In the genomic region with DNA sequence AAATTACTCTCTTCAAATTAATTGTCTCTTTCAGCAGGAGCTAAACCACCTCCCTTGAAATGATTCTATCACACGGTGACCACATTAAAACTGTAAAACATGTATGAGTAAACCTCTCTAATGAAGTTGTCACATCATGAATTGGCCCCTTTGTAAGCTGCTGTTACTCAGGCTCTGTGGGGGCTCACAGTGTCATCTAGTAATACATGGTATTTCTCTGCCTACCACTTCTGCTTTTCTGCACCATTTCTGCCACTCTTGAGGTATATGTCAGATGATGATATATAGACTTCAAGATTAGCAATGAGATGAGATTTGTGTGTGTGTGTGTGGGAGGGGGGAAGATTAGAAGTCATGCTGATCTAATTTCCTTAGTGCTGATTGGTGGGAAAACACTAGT, we compare ENCODE assay signal across 15 mouse cellular contexts.
"Had no signal": no experiment of that assay in that cellular context is flagged by ENCODE, and none has a peak within 500 bp of the region (broad histone marks: within the 10 kb centered on the region; RNA-seq: fewer than 3 reads in every experiment).

No protein-coding gene starts in this region.

- H3K36me3 ChIP-seq: midbrain, embryonic 13.5 days; midbrain, embryonic 15.5 days; neural tube, embryonic 12.5 days; stomach, embryonic 15.5 days had no signal

- H3K4me1 ChIP-seq: megakaryocyte, embryonic 14.5 days; midbrain, embryonic 13.5 days; midbrain, embryonic 15.5 days; neural tube, embryonic 12.5 days; stomach, embryonic 15.5 days had no signal

- DNase-seq: lung, adult 18-20 months; lung, embryonic 14.5 days; lung, postnatal 10 days; lung, postnatal 4 days; right cerebral cortex, postnatal 14 days; thymus, adult 2 months; thymus, postnatal 25 days; thymus, postnatal 4 days had no signal

- H3K9me3 ChIP-seq: megakaryocyte, embryonic 14.5 days; midbrain, embryonic 13.5 days; midbrain, embryonic 15.5 days; neural tube, embryonic 12.5 days; stomach, embryonic 15.5 days had no signal

- H3K9ac ChIP-seq: lung, embryonic 14.5 days; midbrain, embryonic 13.5 days; midbrain, embryonic 15.5 days; neural tube, embryonic 12.5 days; stomach, embryonic 15.5 days had no signal

- ATAC-seq: midbrain, embryonic 13.5 days; midbrain, embryonic 15.5 days had no signal

- H3K27ac ChIP-seq: midbrain, embryonic 13.5 days; midbrain, embryonic 15.5 days; neural tube, embryonic 12.5 days; stomach, embryonic 15.5 days; stomach, postnatal 0 days had no signal

- H3K4me2 ChIP-seq: lung, embryonic 14.5 days; midbrain, embryonic 11.5 days; midbrain, embryonic 13.5 days; midbrain, embryonic 15.5 days; neural tube, embryonic 12.5 days; stomach, embryonic 15.5 days had no signal

- H3K27me3 ChIP-seq: megakaryocyte, embryonic 14.5 days; midbrain, embryonic 13.5 days; midbrain, embryonic 15.5 days; neural tube, embryonic 12.5 days; stomach, embryonic 15.5 days had no signal

- H3K4me3 ChIP-seq: megakaryocyte, embryonic 14.5 days; midbrain, embryonic 13.5 days; midbrain, embryonic 15.5 days; neural tube, embryonic 12.5 days; stomach, embryonic 15.5 days had no signal
